Mouse (Mus musculus) bone marrow macrophage, adult 2 months (primary cell): ENCODE measurements around the gene Ripk3.

Experiments used
- CTCF ChIP-seq: IDR thresholded peaks from 2 replicates; pipeline ENCODE4 v1.5.1; 2012; ENCODE audit warnings: low read depth, mild to moderate bottlenecking, low read length, moderate library complexity
- POLR2A ChIP-seq: IDR thresholded peaks from 2 replicates; pipeline ENCODE4 v1.6.1; 2012; ENCODE audit warnings: mild to moderate bottlenecking, low read depth, low read length, borderline replicate concordance

GRCm38 (mm10) chr14:55781310-55781709 is 7.4 kb downstream of the Ripk3 start:
- TF ChIP-seq POLR2A (no peak), CTCF (peak; percentile 96)
